Mouse (Mus musculus): Measurements from ENCODE around the gene Ndufb10.
A peak's percentile ranks its signal among the peaks of the same experiment; 100 is the strongest.

Ndufb10 gene

GRCm38 (mm10) chr17:24706982-24707800 is 17.1 kb downstream of the Ndufb10 start, which contains the start of gene Tbl3:
Gene Tbl3, minus strand, starts transcription at chr17:24707660.
- DNase-seq (ENCODE audit: low spot score), result peak; percentile 92

GRCm38 (mm10) chr17:24705821-24706220 is 18.5 kb downstream of the Ndufb10 start:
- DNase-seq (ENCODE audit: low spot score), result no peak

- no peak for DNase-seq (ENCODE audit: low spot score)
These were observed 23.0 kb downstream of the Ndufb10 start for GRCm38 (mm10) chr17:24701251-24701650.

GRCm38 (mm10) chr17:24699473-24699872 is 24.8 kb downstream of the Ndufb10 start:
- DNase-seq (ENCODE audit: low spot score), result no peak

GRCm38 (mm10) chr17:24698715-24699114 is 25.6 kb downstream of the Ndufb10 start:
- DNase-seq (ENCODE audit: low spot score), result no peak

GRCm38 (mm10) chr17:24697985-24698384 is 26.3 kb downstream of the Ndufb10 start:
- DNase-seq (ENCODE audit: low spot score), result no peak

- DNase-seq (ENCODE audit: low spot score), result peak; percentile 74
These were observed 28.1 kb downstream of the Ndufb10 start, which contains the start of the genes Gfer and Noxo1 for GRCm38 (mm10) chr17:24696011-24696697. Gene Gfer, minus strand, starts transcription at chr17:24696156. Gene Noxo1, plus strand, starts transcription at chr17:24696234.

GRCm38 (mm10) chr17:24695326-24696010 is 28.8 kb downstream of the Ndufb10 start:
- DNase-seq (ENCODE audit: low spot score), result no peak

GRCm38 (mm10) chr17:24692385-24692784 is 31.9 kb downstream of the Ndufb10 start:
- no peak for DNase-seq (ENCODE audit: low spot score)

- no peak for DNase-seq (ENCODE audit: low spot score)
These were observed 34.8 kb downstream of the Ndufb10 start, which contains the start of gene Syngr3 for GRCm38 (mm10) chr17:24689251-24690081. Gene Syngr3, minus strand, starts transcription at chr17:24689955.

- DNase-seq (ENCODE audit: low spot score), result no peak
These were observed 36.7 kb downstream of the Ndufb10 start for GRCm38 (mm10) chr17:24687599-24687998.

GRCm38 (mm10) chr17:24687146-24687595 is 37.1 kb downstream of the Ndufb10 start:
- peak; percentile 61 for DNase-seq (ENCODE audit: low spot score)

- DNase-seq (ENCODE audit: low spot score), result peak; percentile 52
These were observed 37.8 kb downstream of the Ndufb10 start for GRCm38 (mm10) chr17:24686514-24686913.

- DNase-seq (ENCODE audit: low spot score), result no peak
These were observed 46.7 kb downstream of the Ndufb10 start for GRCm38 (mm10) chr17:24677500-24678080.

- DNase-seq (ENCODE audit: low spot score), result no peak
These were observed 47.4 kb downstream of the Ndufb10 start for GRCm38 (mm10) chr17:24676877-24677276.

- DNase-seq (ENCODE audit: low spot score), result peak; percentile 73
These were observed 48.1 kb downstream of the Ndufb10 start for GRCm38 (mm10) chr17:24676187-24676586.

GRCm38 (mm10) chr17:24674277-24674676 is 50.0 kb downstream of the Ndufb10 start:
- no peak for DNase-seq (ENCODE audit: low spot score)

- DNase-seq (ENCODE audit: low spot score), result no peak
These were observed 52.1 kb downstream of the Ndufb10 start for GRCm38 (mm10) chr17:24672141-24672540.

Measured in T-cell, adult 2 months (primary cell).